Mouse (Mus musculus) spleen, adult 2 months (tissue): ENCODE measurements around the gene Gm20388.

Experiments
- CTCF ChIP-seq: fragments of 200-500 bp; IDR thresholded peaks from 2 replicates; pipeline ENCODE4 v1.5.1; 2011; ENCODE audit warnings: mild to moderate bottlenecking, inconsistent platforms; ENCODE audit not compliant: insufficient read depth, insufficient read length, insufficient replicate concordance; ENCODE audit errors: extremely low read depth
- POLR2A ChIP-seq: fragments of 200-500 bp; IDR thresholded peaks from 2 replicates; pipeline ENCODE4 v1.6.1; 2011; ENCODE audit warnings: low read depth, low read length, inconsistent platforms

GRCm38 (mm10) chr8:121850436-121850820, 1939.8 kb downstream of the Gm20388 start:
- TF ChIP-seq CTCF (no peak), POLR2A (no peak)
